Mouse (Mus musculus) bone marrow macrophage, adult 2 months (primary cell): ENCODE data around the gene Arf3. TPM values are rescaled to one million over a fixed set of nuclear protein-coding genes. Genes with fewer than 3 reads are reported as not detected.
A peak's percentile ranks its signal among the peaks of the same experiment; 100 is the strongest.

Source experiments
- H3K27ac ChIP-seq: 2 replicates; pipeline ENCODE4 v1.5.1; 2012; ENCODE audit warnings: low read depth, low read length; ENCODE audit not compliant: insufficient read depth
- H3K4me1 ChIP-seq: 2 replicates; pipeline ENCODE4 v1.6.1; 2012; ENCODE audit warnings: low read length; ENCODE audit not compliant: control insufficient read depth, insufficient read depth
- H3K4me3 ChIP-seq: 2 replicates; pipeline ENCODE4 v1.5.1; 2012; ENCODE audit warnings: mild to moderate bottlenecking, low read length, moderate library complexity; ENCODE audit not compliant: insufficient read depth
- CTCF ChIP-seq: IDR thresholded peaks from 2 replicates; pipeline ENCODE4 v1.5.1; 2012; ENCODE audit warnings: low read depth, mild to moderate bottlenecking, low read length, moderate library complexity
- POLR2A ChIP-seq: IDR thresholded peaks from 2 replicates; pipeline ENCODE4 v1.6.1; 2012; ENCODE audit warnings: mild to moderate bottlenecking, low read depth, low read length, borderline replicate concordance
- polyA plus RNA-seq: library from polyadenylated mRNA; stranded (reverse); fragments of >200 nt; gene quantifications from 2 replicates; pipeline ENCODE4 v1.2.4, GENCODE M21; 2012; ENCODE audit not compliant: missing spikeins, insufficient read depth, insufficient read length

The Arf3 gene
- polyA plus RNA-seq, 1 experiment = 103 TPM

GRCm38 (mm10) chr15:98790761-98791160, 27.7 kb upstream of the Arf3 start:
- peak overlapping the region; percentile 25 for H3K4me3 ChIP-seq
- TF ChIP-seq POLR2A (no peak), CTCF (no peak)
- no peaks in the 10 kb centered on the region for H3K4me1 ChIP-seq
- no peak overlapping the region for H3K27ac ChIP-seq

- TF ChIP-seq CTCF = no peak
- no peak for TF ChIP-seq POLR2A
- H3K27ac ChIP-seq = no peak within 1 kb of the TSS
- H3K4me3 ChIP-seq = peak within 1 kb of the TSS; percentile 25
- no peaks in the 10 kb centered on the region for H3K4me1 ChIP-seq
These were observed 26.9 kb upstream of the Arf3 start, which contains the start of gene Wnt1 for GRCm38 (mm10) chr15:98789661-98790535. Wnt1 (plus strand) TSS chr15:98789857.

GRCm38 (mm10) chr15:98788972-98789660, 26.1 kb upstream of the Arf3 start:
- Histone ChIP-seq H3K4me3 (no peak overlapping the region), H3K27ac (no peak overlapping the region), H3K4me1 (no peaks in the 10 kb centered on the region)
- peak; percentile 29 for TF ChIP-seq CTCF
- TF ChIP-seq POLR2A = no peak

- no peak overlapping the region for H3K27ac ChIP-seq
- TF ChIP-seq CTCF = no peak
- no peak for TF ChIP-seq POLR2A
- no peak overlapping the region for H3K4me3 ChIP-seq
- H3K4me1 ChIP-seq = no peaks in the 10 kb centered on the region
These were observed 24.9 kb upstream of the Arf3 start for GRCm38 (mm10) chr15:98787930-98788329.

GRCm38 (mm10) chr15:98785744-98786143, 22.7 kb upstream of the Arf3 start:
- TF ChIP-seq POLR2A = no peak
- TF ChIP-seq CTCF = peak; percentile 41; the same call in 1 of the 2 replicates
- H3K27ac ChIP-seq = no peak overlapping the region
- H3K4me3 ChIP-seq = no peak overlapping the region
- H3K4me1 ChIP-seq = no peaks in the 10 kb centered on the region

- Histone ChIP-seq H3K4me1 (0 out of 2 replicates have a peak, but pooled peaks cover 3% of the 10 kb centered on the region), H3K4me3 (no peak overlapping the region), H3K27ac (no peak overlapping the region)
- TF ChIP-seq CTCF = no peak
- TF ChIP-seq POLR2A = no peak
These were observed 18.2 kb upstream of the Arf3 start for GRCm38 (mm10) chr15:98781166-98781565.

- H3K27ac ChIP-seq = no peak overlapping the region
- no peak overlapping the region for H3K4me3 ChIP-seq
- H3K4me1 ChIP-seq = 0 out of 2 replicates have a peak, but pooled peaks cover 3% of the 10 kb centered on the region
- TF ChIP-seq POLR2A (no peak), CTCF (no peak)
These were observed 17.6 kb upstream of the Arf3 start for GRCm38 (mm10) chr15:98780573-98780972.

- no peak overlapping the region for H3K27ac ChIP-seq
- no peak overlapping the region for H3K4me3 ChIP-seq
- TF ChIP-seq CTCF = no peak
- TF ChIP-seq POLR2A = no peak
- 0 out of 2 replicates have a peak, but pooled peaks cover 3% of the 10 kb centered on the region for H3K4me1 ChIP-seq
These were observed 17.1 kb upstream of the Arf3 start for GRCm38 (mm10) chr15:98780075-98780474.

GRCm38 (mm10) chr15:98778806-98779205, 15.8 kb upstream of the Arf3 start:
- TF ChIP-seq POLR2A (no peak), CTCF (no peak)
- H3K4me1 ChIP-seq = 0 out of 2 replicates have a peak, but pooled peaks cover 3% of the 10 kb centered on the region
- no peak overlapping the region for H3K4me3 ChIP-seq
- no peak overlapping the region for H3K27ac ChIP-seq

GRCm38 (mm10) chr15:98778191-98778770, 15.3 kb upstream of the Arf3 start:
- no peak overlapping the region for H3K27ac ChIP-seq
- H3K4me1 ChIP-seq = 0 out of 2 replicates have a peak, but pooled peaks cover 3% of the 10 kb centered on the region
- peak overlapping the region; percentile 15; the same call in 1 of the 2 replicates for H3K4me3 ChIP-seq
- TF ChIP-seq POLR2A (no peak), CTCF (no peak)

- TF ChIP-seq POLR2A (no peak), CTCF (no peak)
- Histone ChIP-seq H3K27ac (no peak within 1 kb of the TSS), H3K4me1 (0 out of 2 replicates have a peak, but pooled peaks cover 3% of the 10 kb centered on the region), H3K4me3 (peak within 1 kb of the TSS; percentile 19)
These were observed 14.7 kb upstream of the Arf3 start, which contains the start of gene Wnt10b for GRCm38 (mm10) chr15:98777762-98778161. Wnt10b (minus strand) TSS chr15:98778150.
